Mouse (Mus musculus): ENCODE results near the gene Actrt2. TPM values are rescaled to one million over a fixed set of nuclear protein-coding genes. Genes with fewer than 3 reads are reported as not detected.

Gene Actrt2
- not detected in 2 replicates for polyA plus RNA-seq (2016; fragmentation: Nextera tagmentation; extraction: Ambion mirVana)

GRCm38 (mm10) chr4:154667767-154668166, at the start of gene Actrt2:
Gene Actrt2 (minus strand): TSS chr4:154667867.
- DNase-seq (ENCODE audit: low spot score): no peak
- H3K36me3 ChIP-seq: no peaks in the 10 kb centered on the region
- no peaks in the 10 kb centered on the region for H3K9me3 ChIP-seq (replicated peaks)
- H3K27ac ChIP-seq (replicated peaks): no peak within 1 kb of the TSS; the same call in 1 of the 2 replicates
- peaks cover 5% of the 10 kb centered on the region; the same call in 1 of the 2 replicates for H3K4me1 ChIP-seq
- no peak within 1 kb of the TSS for H3K4me3 ChIP-seq
- peaks cover 49% of the 10 kb centered on the region for H3K27me3 ChIP-seq (ENCODE audit: low read depth, poor library complexity, severe bottlenecking)
- WGBS: 91% methylated on average over 2 of the region's 2 CpGs

GRCm38 (mm10) chr4:154709391-154710107, 41.9 kb upstream of the Actrt2 start:
- Histone ChIP-seq H3K4me1 (no peaks in the 10 kb centered on the region), H3K9me3 (replicated peaks) (no peaks in the 10 kb centered on the region), H3K27ac (replicated peaks) (no peak overlapping the region), H3K27me3 (ENCODE audit: low read depth, poor library complexity, severe bottlenecking) (peaks cover 9% of the 10 kb centered on the region; the same call in 1 of the 2 replicates), H3K4me3 (no peak overlapping the region), H3K36me3 (no peaks in the 10 kb centered on the region)
- no peak for DNase-seq (ENCODE audit: low spot score)
- WGBS: 82% methylated on average over 21 of the region's 21 CpGs

GRCm38 (mm10) chr4:154708811-154709210, 41.1 kb upstream of the Actrt2 start:
- DNase-seq (ENCODE audit: low spot score): no peak
- H3K4me3 ChIP-seq: no peak overlapping the region

GRCm38 (mm10) chr4:154708223-154708622, 40.6 kb upstream of the Actrt2 start:
- no peaks in the 10 kb centered on the region for H3K9me3 ChIP-seq (replicated peaks)
- no peak overlapping the region for H3K27ac ChIP-seq (replicated peaks)
- no peak overlapping the region for H3K4me3 ChIP-seq
- no peaks in the 10 kb centered on the region for H3K36me3 ChIP-seq
- no peak for DNase-seq (ENCODE audit: low spot score)
- WGBS: 88% methylated on average over 11 of the region's 11 CpGs
- no peaks in the 10 kb centered on the region for H3K4me1 ChIP-seq
- peaks cover 9% of the 10 kb centered on the region; the same call in 1 of the 2 replicates for H3K27me3 ChIP-seq (ENCODE audit: low read depth, poor library complexity, severe bottlenecking)

More at GRCm38 (mm10) chr4:154708811-154709210, 41.1 kb upstream of the Actrt2 start:
- Histone ChIP-seq H3K27me3 (ENCODE audit: low read depth, poor library complexity, severe bottlenecking) (peaks cover 9% of the 10 kb centered on the region; the same call in 1 of the 2 replicates), H3K4me1 (no peaks in the 10 kb centered on the region), H3K9me3 (replicated peaks) (no peaks in the 10 kb centered on the region), H3K27ac (replicated peaks) (no peak overlapping the region), H3K36me3 (no peaks in the 10 kb centered on the region)
- 64% methylated on average over 2 of the region's 2 CpGs for WGBS

- Histone ChIP-seq H3K36me3 (no peaks in the 10 kb centered on the region), H3K27ac (replicated peaks) (no peak overlapping the region), H3K4me1 (no peaks in the 10 kb centered on the region), H3K9me3 (replicated peaks) (no peaks in the 10 kb centered on the region), H3K4me3 (no peak overlapping the region), H3K27me3 (ENCODE audit: low read depth, poor library complexity, severe bottlenecking) (peaks cover 9% of the 10 kb centered on the region; the same call in 1 of the 2 replicates)
- DNase-seq (ENCODE audit: low spot score): no peak
- 83% methylated on average over 4 of the region's 4 CpGs for WGBS
Measured at GRCm38 (mm10) chr4:154707521-154707920, 39.9 kb upstream of the Actrt2 start.

- no peaks in the 10 kb centered on the region for H3K36me3 ChIP-seq
- no peak for DNase-seq (ENCODE audit: low spot score)
- H3K9me3 ChIP-seq (replicated peaks): no peaks in the 10 kb centered on the region
- H3K27ac ChIP-seq (replicated peaks): no peak overlapping the region
- H3K4me3 ChIP-seq: no peak overlapping the region
- no peaks in the 10 kb centered on the region for H3K4me1 ChIP-seq
- WGBS: 71% methylated on average over 1 of the region's 1 CpGs
- peaks cover 9% of the 10 kb centered on the region; the same call in 1 of the 2 replicates for H3K27me3 ChIP-seq (ENCODE audit: low read depth, poor library complexity, severe bottlenecking)
Measured at GRCm38 (mm10) chr4:154706442-154706841, 38.8 kb upstream of the Actrt2 start.

- H3K27me3 ChIP-seq (ENCODE audit: low read depth, poor library complexity, severe bottlenecking): peaks cover 5% of the 10 kb centered on the region; the same call in 1 of the 2 replicates
- H3K9me3 ChIP-seq (replicated peaks): no peaks in the 10 kb centered on the region
- no peaks in the 10 kb centered on the region for H3K4me1 ChIP-seq
- no peak overlapping the region for H3K4me3 ChIP-seq
- DNase-seq (ENCODE audit: low spot score): no peak
- 89% methylated on average over 4 of the region's 4 CpGs for WGBS
- no peak overlapping the region for H3K27ac ChIP-seq (replicated peaks)
- H3K36me3 ChIP-seq: no peaks in the 10 kb centered on the region
Measured at GRCm38 (mm10) chr4:154705681-154706080, 38.0 kb upstream of the Actrt2 start.

- 85% methylated on average over 6 of the region's 6 CpGs for WGBS
- Histone ChIP-seq H3K4me3 (no peak overlapping the region), H3K36me3 (no peaks in the 10 kb centered on the region), H3K27ac (replicated peaks) (no peak overlapping the region), H3K4me1 (no peaks in the 10 kb centered on the region), H3K9me3 (replicated peaks) (no peaks in the 10 kb centered on the region), H3K27me3 (ENCODE audit: low read depth, poor library complexity, severe bottlenecking) (peaks cover 5% of the 10 kb centered on the region; the same call in 1 of the 2 replicates)
- DNase-seq (ENCODE audit: low spot score): no peak
Measured at GRCm38 (mm10) chr4:154705056-154705455, 37.4 kb upstream of the Actrt2 start.

- H3K36me3 ChIP-seq: no peaks in the 10 kb centered on the region
- peaks cover 5% of the 10 kb centered on the region; the same call in 1 of the 2 replicates for H3K27me3 ChIP-seq (ENCODE audit: low read depth, poor library complexity, severe bottlenecking)
- WGBS: 89% methylated on average over 7 of the region's 7 CpGs
- H3K4me3 ChIP-seq: no peak overlapping the region
- no peaks in the 10 kb centered on the region for H3K4me1 ChIP-seq
- no peak for DNase-seq (ENCODE audit: low spot score)
- H3K9me3 ChIP-seq (replicated peaks): no peaks in the 10 kb centered on the region
- H3K27ac ChIP-seq (replicated peaks): no peak overlapping the region
Measured at GRCm38 (mm10) chr4:154704591-154704990, 36.9 kb upstream of the Actrt2 start.

GRCm38 (mm10) chr4:154703426-154704070, 35.9 kb upstream of the Actrt2 start:
- H3K4me3 ChIP-seq: no peak overlapping the region
- no peaks in the 10 kb centered on the region for H3K9me3 ChIP-seq (replicated peaks)
- H3K4me1 ChIP-seq: no peaks in the 10 kb centered on the region
- H3K27ac ChIP-seq (replicated peaks): no peak overlapping the region
- no peak for DNase-seq (ENCODE audit: low spot score)
- H3K27me3 ChIP-seq (ENCODE audit: low read depth, poor library complexity, severe bottlenecking): peaks cover 6% of the 10 kb centered on the region; the same call in 1 of the 2 replicates
- WGBS: 83% methylated on average over 7 of the region's 7 CpGs
- H3K36me3 ChIP-seq: no peaks in the 10 kb centered on the region

GRCm38 (mm10) chr4:154702931-154703330, 35.3 kb upstream of the Actrt2 start:
- Histone ChIP-seq H3K36me3 (no peaks in the 10 kb centered on the region), H3K27me3 (ENCODE audit: low read depth, poor library complexity, severe bottlenecking) (peaks cover 10% of the 10 kb centered on the region; the same call in 1 of the 2 replicates), H3K27ac (replicated peaks) (no peak overlapping the region), H3K9me3 (replicated peaks) (no peaks in the 10 kb centered on the region), H3K4me1 (peaks cover 1% of the 10 kb centered on the region; the same call in 1 of the 2 replicates), H3K4me3 (no peak overlapping the region)
- DNase-seq (ENCODE audit: low spot score): no peak
- 83% methylated on average over 7 of the region's 7 CpGs for WGBS

- DNase-seq (ENCODE audit: low spot score): no peak
- peaks cover 10% of the 10 kb centered on the region; the same call in 1 of the 2 replicates for H3K27me3 ChIP-seq (ENCODE audit: low read depth, poor library complexity, severe bottlenecking)
- no peak overlapping the region for H3K4me3 ChIP-seq
- no peak overlapping the region for H3K27ac ChIP-seq (replicated peaks)
- 73% methylated on average over 6 of the region's 6 CpGs for WGBS
- H3K36me3 ChIP-seq: no peaks in the 10 kb centered on the region
- H3K4me1 ChIP-seq: peaks cover 3% of the 10 kb centered on the region; the same call in 1 of the 2 replicates
- no peaks in the 10 kb centered on the region for H3K9me3 ChIP-seq (replicated peaks)
Measured at GRCm38 (mm10) chr4:154702186-154702585, 34.5 kb upstream of the Actrt2 start.

All from midbrain, embryonic 10.5 days (tissue).